Mouse (Mus musculus): ENCODE measurements at regions not wholly inside any gene's neighbourhood (a gene's known extent, or its start where the extent isn't known, plus 50 kb on each side); places are given as distances from the start of the nearest gene placed in this dataset.

DNA sequence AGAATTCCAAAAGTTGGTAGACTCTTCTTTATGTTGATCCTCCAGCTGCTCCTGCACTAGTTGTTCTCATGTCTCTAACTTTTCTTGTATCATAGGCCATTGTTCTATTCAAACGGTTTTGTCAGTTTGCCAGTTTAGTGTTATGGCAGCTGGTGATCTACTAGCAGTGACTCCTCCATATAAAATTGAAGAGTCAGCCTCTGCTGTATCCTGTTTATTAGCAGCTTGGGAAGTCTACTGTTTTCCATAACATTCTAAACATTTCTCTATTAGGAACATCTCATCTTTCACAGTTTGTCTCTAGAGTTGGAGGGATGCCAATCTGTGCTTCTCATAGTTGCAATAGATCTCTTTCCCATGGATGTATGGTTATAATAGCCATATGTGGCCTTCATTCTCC lies 58.6 kb downstream of the Drd1 start:
- ATAC-seq (ENCODE audit: insufficient number of reproducible peaks, low FRiP score, low TSS enrichment): no peak

DNA sequence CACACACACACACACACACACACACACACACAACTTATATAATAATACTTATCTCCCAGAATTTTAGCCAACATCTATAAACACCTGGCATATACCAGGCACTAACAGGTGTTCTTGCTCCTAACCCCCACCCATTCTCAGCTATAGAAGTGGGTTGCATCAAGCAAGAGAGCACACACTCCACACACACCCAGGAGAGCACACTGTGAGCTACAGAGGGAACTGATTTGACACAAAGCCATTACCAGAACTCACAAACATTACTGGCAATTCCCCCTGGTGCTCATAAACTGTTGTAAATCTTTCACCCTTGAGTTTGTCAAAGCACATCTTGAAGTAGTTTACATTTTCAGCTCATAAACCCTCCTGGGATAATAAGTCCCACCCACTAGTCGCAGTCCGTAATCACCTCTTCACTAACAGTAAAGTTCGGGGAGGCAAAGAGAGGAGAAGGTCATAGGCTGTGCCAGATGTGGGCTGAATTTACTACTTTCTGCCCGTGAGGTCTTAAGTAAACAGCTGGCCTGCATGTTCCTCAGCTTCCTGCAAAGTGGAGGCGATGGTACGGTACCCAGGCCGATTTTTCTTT lies 62.5 kb downstream of the Drd1 start:
- no peak for ATAC-seq (ENCODE audit: insufficient number of reproducible peaks, low FRiP score, low TSS enrichment)

DNA sequence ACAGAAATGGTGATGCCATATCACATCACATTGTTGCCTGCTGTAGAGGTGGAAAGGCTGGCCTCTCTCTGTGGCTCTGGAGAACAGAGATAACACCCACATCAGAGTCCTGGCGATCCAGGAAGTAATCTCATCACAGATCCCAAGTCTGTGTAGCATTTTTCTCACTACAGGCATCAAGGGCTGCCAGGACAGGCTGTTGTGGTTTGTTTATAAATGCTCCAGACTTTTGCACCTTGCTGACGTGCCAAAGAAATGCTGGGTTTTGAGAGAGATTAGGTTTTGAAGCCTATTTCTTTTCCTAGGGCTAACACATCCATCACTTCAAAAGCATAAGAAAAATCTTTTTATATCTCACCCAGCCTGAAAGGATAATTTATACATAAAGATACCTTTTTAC lies 76.3 kb downstream of the Drd1 start:
- no peak for ATAC-seq (ENCODE audit: insufficient number of reproducible peaks, low FRiP score, low TSS enrichment)

DNA sequence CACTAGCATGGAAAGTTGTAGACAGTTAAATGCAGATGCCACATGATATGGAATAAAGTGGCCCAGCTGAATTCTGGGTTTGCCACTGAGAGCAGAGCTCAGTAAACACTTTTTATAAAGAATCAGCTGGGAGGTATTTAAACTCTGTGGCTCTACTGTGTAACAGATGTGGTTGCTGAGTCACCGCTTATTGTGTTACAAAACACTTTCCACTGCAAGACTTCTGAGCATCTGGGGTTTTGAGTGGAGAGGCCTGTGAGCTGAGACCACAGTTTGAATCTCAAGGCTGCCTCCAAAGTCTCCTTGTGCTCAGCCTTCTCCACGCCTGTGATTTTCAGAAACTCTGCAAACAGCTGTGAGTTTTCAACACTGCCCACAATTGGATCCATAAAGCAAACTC lies 86.1 kb downstream of the Drd1 start:
- no peak for ATAC-seq (ENCODE audit: insufficient number of reproducible peaks, low FRiP score, low TSS enrichment)

DNA sequence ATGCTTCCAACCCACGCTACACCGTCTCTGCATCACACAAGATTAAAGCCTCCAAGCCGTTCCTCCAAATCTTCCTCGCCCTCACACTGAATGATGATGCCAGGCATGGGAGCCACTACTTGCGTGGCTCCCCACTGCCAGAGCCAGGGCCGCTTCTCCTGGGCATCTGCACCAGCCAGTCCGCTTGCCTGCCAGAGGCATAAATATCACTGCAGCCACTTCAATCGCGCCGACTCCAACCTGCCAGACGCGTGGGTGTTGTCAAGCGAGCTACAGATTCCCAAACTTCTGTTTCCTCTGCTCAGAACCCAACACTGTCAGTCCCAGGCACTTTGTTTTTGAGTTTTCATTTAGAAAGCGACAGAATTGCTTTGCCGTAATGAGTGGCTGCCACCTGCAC lies 99.3 kb downstream of the Drd1 start:
- no peak for ATAC-seq (ENCODE audit: insufficient number of reproducible peaks, low FRiP score, low TSS enrichment)

DNA sequence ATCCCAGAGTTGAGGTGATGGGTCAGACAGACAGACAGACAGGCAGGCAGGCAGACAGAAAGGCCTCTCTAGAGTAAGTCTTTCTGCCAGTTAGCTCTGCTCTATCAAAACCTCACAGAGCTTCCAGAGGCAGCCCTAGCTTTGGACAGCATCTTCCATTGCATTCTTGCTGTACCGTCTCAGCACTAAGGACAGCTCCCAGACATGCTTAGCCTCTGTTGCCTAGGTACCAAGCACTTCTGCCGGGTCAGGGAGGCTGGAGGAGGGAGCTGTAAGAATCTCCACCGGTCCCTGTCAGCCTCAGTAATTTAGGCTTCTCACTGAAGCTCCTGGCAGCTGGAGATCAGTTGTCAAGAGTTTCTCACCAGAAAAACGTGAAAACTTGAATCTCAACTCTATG lies 107.4 kb downstream of the Drd1 start:
- ATAC-seq (ENCODE audit: insufficient number of reproducible peaks, low FRiP score, low TSS enrichment): no peak

DNA sequence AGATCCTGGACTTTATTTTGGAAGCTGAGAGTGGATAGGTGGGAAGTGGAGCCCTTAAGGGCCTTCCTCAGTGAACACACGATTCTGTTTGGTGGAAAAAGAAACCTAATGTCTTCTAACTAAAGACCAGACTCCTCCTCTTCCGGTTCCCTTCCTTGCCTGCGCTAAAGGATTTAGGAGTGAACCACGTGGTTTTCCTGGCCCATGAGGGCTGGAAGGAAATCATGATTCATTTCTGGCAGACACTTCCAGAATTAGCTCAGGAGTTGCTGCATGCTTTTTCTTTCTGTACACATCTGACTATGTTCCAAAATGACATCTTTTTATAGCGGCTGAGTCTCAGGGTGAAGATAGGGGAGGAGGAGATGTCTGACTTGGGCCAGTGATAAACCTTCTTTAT lies 109.8 kb downstream of the Drd1 start:
- no peak for ATAC-seq (ENCODE audit: insufficient number of reproducible peaks, low FRiP score, low TSS enrichment)

DNA sequence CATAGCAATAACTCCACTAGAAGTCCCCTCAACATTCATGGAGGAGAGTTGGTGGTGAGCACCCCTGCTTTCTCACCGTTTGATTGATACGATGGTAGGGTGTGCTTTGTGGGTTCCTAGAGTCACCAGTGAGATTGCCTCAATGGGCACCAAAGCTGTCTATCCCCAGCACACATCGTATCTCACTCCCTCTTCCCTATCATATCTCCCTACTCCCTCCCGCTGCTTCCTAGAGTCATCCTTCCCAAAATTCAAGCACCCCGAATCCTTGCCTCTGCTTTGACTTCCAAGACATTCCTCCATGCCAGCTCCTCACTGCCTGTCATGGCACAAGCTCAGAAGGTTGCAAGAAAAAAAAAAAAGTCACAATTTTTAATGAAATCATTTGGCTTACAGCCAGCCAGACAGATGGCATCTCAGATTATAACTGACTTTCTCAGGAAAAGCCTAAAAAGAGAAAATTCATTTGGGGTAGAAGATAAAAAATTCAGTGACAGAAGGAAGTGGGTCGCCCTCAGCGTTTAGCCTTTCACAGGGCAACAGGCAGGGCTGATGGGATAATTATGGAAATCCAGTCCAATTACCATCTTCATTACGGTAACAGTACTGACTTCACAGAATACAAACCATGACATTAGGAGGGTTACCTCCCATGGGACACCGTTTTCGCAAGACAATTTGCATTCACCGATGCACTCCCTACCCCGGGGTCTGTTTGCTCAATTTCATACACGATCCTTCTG lies 114.3 kb downstream of the Drd1 start:
- no peak for ATAC-seq (ENCODE audit: insufficient number of reproducible peaks, low FRiP score, low TSS enrichment)

DNA sequence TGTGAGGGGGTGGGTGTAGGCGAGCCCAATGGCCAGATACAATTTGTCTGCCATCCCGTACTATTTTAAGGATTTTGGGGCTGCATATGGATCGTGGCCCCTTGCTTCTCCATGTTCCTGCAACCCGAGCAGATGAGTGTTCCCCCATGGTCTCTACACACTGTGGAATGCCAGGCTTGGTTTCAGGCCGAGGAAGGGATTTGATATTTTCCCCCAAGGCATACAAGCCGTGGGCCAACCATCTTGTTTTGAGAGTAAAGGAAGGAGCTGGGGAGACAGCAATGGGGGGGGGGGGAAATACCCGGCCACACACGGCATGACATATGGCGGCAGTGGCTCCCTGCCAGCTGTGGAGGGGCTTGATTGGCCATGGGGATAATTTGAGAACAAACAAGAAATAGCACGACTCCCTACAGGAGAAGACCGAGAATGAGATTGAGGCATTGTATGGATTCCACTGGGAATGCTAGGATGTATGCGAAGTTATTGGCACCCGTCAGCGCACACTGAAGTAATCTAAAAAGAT lies 120.3 kb downstream of the Drd1 start:
- no peak for ATAC-seq (ENCODE audit: insufficient number of reproducible peaks, low FRiP score, low TSS enrichment)

DNA sequence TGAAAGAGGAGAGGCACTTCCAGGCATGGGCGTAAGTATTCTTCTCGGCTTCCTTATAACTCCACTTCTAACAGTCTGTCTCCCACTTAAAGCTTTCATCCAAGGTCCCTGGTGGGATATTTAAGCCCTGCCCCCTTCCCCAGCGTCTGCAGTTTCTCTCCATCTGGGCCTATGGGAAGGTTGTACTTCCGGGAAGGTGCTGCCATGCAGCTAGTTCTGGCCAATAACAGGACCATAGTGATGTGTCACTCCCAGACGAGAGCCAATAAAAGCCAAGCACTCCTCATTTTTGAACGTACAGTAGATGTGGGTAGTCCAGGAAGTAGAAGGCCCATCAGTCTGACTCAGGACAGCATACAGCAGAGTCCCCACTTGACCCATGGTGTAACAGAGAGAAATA lies 121.0 kb downstream of the Drd1 start:
- ATAC-seq (ENCODE audit: insufficient number of reproducible peaks, low FRiP score, low TSS enrichment): no peak

DNA sequence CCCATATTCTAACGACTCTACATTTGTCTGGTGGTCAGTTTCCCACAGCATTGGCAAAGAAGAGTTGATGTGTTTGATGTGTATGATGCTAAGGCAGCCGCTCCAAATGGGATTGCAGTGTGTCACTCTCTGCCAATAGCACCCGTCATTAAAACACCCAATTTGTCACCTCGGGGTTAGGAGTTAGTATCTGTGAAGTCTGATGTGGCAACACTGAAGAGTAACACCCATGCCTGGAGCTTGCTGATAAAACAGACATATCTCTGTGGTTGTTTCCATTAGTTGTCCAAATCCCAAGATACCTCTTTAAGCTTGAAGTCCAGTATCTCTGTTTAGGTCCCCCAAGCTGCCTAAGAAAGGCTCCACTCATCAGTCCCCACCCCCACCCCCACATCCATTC lies 129.4 kb downstream of the Drd1 start:
- no peak for ATAC-seq (ENCODE audit: insufficient number of reproducible peaks, low FRiP score, low TSS enrichment)

DNA sequence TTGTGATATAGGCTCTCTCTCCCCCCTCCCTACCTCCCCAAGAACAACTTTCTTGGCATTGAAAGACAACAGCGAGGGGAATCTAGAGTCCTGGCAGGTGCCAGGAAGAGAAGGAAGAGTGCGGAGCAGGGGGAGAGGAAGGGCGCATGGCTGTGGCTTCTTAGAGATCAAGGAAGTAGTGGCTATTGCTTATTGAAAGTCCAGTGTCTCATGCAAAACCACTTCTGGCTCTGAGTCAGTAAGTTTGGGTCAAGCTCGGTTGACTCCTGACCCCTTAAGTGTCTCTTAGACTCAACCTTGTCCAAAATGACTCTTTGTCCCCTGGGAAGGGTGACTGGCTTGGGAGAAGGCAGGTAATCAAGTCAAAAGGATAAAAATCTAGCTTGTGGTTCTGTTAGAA lies 131.1 kb downstream of the Drd1 start:
- no peak for ATAC-seq (ENCODE audit: insufficient number of reproducible peaks, low FRiP score, low TSS enrichment)

DNA sequence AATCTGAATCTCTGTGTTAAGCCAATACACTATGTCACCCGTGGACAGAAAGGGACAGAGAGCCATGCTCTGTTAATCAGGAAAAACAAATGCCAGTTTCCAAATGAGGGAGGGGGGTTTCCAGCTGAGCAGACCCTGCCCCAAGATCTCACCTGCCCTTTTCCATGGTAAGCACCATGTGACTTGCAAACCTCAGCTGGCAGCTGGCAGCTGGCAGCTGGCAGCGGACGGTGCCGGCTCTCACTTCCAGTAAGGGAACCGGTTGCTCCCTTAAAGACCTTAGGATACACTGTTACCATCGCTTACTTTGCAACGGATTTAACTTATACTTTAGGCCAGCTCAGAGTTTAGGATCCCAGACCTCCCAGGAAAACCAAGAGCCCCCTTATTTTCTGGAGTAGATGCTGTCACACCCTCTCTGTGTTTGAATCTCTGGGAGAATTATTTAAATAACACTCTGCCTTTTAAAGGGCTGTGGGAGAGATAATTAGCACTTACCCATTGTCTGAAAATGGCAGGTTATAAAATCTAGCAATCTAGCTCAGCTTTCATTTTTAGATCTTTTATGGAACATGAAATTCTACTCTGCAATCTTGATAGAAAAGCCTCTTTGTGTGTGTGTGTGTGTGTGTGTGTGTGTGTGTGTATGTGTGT lies 131.7 kb downstream of the Drd1 start:
- ATAC-seq (ENCODE audit: insufficient number of reproducible peaks, low FRiP score, low TSS enrichment): no peak

DNA sequence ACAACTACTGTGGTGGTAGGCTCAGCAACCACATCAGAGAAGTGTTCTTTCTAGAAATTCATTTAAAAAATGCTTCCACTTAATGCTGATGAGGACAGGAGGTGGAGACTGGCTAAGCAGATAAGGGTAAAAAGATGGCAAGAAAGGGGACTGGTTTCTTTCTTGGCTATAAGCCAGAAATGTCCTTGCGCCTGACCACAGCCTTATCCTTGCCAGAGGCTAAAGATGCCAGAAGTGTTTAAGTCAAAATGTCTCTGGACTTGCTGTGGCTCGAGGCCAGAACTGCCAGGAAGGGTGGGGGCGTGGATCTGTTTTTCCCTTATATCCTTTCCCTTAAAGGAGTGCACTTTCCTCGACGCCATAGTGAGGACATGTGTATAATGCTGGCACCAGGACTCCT lies 133.7 kb downstream of the Drd1 start:
- no peak for ATAC-seq (ENCODE audit: insufficient number of reproducible peaks, low FRiP score, low TSS enrichment)

DNA sequence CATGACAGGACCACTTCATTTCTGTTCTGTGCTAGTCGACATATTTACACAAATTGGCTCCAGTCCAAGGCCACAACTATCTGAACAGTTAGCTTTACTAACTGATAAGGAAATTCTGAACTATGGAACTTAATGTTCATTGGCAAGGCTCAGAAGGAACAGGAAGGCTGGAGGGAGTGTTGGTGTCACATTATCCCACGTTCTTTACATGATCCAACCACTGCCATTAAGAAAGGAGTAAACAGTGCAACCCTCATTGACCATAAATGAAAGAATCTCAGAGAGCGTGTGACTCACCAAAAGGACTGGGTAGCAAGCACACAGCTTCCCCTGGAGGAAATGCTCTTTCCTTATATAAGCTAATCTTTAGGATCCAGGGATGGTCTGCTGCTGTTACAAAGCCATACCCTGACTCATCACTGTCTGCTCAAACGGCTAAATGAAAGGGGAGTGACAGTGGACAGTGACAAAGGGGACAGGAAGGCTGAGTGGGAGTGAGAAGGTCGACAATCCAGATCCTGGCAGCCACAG lies 135.6 kb downstream of the Drd1 start:
- ATAC-seq (ENCODE audit: insufficient number of reproducible peaks, low FRiP score, low TSS enrichment): no peak

DNA sequence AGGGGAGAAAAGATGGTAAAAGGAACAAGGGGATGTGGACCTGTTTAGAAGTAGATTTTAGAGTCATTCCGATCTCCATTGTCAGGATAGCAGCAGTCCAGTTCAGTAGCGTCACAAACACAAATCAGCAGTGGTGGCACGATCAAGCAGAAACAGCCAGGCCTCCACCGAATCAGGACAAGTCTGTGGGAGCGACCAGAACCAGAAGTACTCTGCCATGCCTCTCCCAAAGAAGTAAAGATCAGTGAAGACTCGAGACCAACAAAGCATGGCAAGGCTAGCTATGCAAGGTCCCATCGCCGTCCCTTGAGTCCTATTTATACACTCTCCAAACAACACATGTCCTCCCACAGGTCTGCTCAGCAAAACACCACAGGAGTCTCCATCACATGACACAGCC lies 140.0 kb downstream of the Drd1 start:
- no peak for ATAC-seq (ENCODE audit: insufficient number of reproducible peaks, low FRiP score, low TSS enrichment)

DNA sequence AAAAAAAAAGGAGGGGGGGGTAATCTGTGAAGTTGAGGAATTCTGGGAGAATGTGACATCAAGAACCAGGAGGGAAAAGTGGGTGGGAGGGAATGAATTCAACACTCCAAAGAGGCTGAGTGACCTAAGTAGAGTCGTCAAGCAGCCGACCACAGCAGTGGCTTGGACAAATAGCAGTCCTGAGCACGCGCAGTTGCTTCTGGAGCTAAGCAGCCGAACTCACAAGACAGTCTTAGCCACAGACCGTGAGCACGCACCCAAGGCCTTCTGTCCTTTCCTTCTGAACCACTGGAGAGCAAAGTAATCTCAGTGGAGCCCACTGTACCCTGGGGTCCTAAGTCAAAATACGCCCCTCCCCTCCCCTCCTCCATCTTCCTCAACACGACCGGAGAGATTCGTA lies 141.1 kb downstream of the Drd1 start:
- ATAC-seq (ENCODE audit: insufficient number of reproducible peaks, low FRiP score, low TSS enrichment): no peak

DNA sequence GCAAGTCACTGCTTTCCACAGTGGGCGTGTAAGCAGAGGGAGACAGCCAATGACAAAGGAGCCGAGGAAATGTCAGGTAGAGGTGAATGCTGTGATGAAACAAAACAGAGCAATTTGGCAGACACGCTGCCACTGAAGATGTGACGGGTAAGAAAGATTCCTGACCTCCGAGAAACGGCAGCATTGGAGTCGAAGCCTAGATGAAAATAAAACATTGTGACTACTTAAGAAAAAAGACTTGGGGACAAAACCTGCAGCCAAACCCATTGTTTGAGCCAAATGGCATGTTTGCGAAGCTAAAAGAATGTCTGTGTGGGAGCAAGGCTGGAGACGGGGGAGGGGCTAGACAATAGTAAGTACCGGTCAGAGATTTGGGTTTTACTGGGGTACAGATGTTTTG lies 142.0 kb downstream of the Drd1 start:
- no peak for ATAC-seq (ENCODE audit: insufficient number of reproducible peaks, low FRiP score, low TSS enrichment)

DNA sequence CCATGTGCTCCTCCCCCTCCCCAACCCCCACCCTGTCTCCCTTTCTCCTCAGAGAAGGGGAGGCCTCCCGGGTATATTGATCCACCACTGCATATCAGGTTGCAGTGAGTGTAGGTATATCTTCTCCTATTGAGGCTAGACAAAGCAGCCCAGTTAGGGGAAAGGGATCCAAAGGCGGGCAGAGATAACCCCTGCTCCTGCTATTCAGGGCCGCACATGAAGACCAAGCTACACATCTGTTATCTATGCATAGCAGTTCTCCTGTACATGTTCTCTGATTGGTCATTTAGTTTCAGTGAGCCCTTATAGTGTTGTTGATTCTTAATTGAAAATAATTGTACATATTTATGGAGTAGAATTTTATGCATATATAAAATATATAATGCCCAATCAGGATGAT lies 143.7 kb downstream of the Drd1 start:
- no peak for ATAC-seq (ENCODE audit: insufficient number of reproducible peaks, low FRiP score, low TSS enrichment)

DNA sequence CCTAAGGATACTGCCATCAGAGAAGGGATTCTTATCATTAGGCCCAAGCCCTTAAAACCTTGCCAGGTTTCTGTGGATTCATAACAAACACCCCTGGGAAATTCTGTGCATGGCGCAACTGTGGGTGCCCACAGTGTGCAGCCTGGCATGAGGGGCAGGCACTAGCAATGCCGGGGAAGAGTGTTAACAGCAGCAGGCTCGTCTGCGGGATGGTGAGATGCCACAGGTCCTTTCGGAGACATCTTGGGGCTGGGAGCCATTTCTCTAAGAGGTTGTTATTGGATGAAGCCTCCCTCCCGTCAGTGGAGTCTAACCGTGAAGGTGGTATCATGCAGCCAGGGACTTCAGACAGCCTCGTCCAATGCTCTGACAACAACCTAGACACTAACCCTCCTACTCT lies 144.2 kb downstream of the Drd1 start:
- no peak for ATAC-seq (ENCODE audit: insufficient number of reproducible peaks, low FRiP score, low TSS enrichment)

DNA sequence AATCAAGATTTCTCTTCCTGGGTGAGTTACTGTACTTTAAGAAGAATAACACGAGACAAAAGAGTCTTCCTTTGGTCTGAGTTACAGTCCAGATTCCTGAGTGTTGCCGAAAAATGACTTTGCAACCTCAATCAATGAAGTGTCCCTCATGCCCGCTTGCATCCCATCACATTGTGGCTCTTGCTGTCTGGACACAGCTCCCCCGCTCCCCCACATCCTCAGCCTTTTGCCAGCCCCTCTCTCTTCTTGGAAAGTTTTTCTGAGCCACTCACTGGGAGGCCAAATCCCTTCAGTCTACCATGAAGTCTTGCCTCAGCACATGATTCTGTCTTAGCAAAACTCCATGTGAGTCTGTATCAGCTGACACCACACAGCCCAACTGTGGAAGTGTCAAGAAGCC lies 145.3 kb downstream of the Drd1 start:
- ATAC-seq (ENCODE audit: insufficient number of reproducible peaks, low FRiP score, low TSS enrichment): no peak

DNA sequence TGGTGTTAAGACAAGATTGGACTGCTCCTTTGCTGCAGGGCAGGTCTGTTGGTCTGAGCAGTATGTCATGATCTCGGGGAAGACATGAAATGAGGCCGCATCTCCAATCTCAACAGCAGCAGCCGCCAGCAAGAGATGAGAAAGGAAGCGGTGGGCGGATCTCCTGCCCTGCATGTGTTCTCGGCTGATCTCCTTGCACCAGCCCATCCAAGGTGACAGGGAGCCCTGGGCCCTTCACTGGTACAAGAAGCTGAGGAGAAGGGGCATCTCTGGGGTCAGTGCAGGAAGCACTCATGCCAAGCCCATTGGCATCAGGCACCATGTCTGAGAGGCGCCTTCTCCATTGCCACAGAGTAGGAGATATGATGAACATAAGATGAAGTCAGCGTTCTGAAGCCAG lies 151.0 kb downstream of the Drd1 start:
- ATAC-seq (ENCODE audit: insufficient number of reproducible peaks, low FRiP score, low TSS enrichment): no peak
